Mouse (Mus musculus) heart, adult 2 months (tissue): ENCODE results near the gene Kifc3. TPM values are rescaled to one million over a fixed set of nuclear protein-coding genes. Genes with fewer than 3 reads are reported as not detected.

Experiments
- DNase-seq, 2 experiments: peaks; one replicate each; pipeline ENCODE4 v3.0.0; 2021
- H3K27ac ChIP-seq: fragments of 200-600 bp; 2 replicates; pipeline ENCODE4 v1.8.1; 2022
- H3K27me3 ChIP-seq: fragments of 200-500 bp; 2 replicates; pipeline ENCODE4 v1.6.1; 2012; ENCODE audit warnings: mild to moderate bottlenecking, low read length, inconsistent platforms, mixed read lengths; ENCODE audit not compliant: control insufficient read depth, insufficient read depth
- H3K36me3 ChIP-seq: fragments of 200-500 bp; 2 replicates; pipeline ENCODE4 v1.6.1; 2012; ENCODE audit warnings: low read length, inconsistent platforms; ENCODE audit not compliant: control insufficient read depth, insufficient read depth
- H3K4me1 ChIP-seq: fragments of 200-500 bp; 2 replicates; pipeline ENCODE4 v1.6.1; 2011; ENCODE audit warnings: low read length; ENCODE audit not compliant: control insufficient read depth, insufficient read depth
- H3K4me3 ChIP-seq: fragments of 200-600 bp; 2 replicates; pipeline ENCODE4 v1.8.1; 2022
- H3K79me2 ChIP-seq: fragments of 200-500 bp; replicated peaks from 2 replicates; pipeline ENCODE4 v1.6.1; 2012; ENCODE audit warnings: mild to moderate bottlenecking, inconsistent platforms, low read length, moderate library complexity, mixed read lengths; ENCODE audit not compliant: control insufficient read depth, insufficient read depth
- H3K9ac ChIP-seq: fragments of 200-500 bp; 2 replicates; pipeline ENCODE4 v1.6.1; 2012; ENCODE audit warnings: low read depth, mild to moderate bottlenecking, control low read depth, inconsistent platforms, low read length, mixed read lengths
- CTCF ChIP-seq: fragments of 200-600 bp; IDR thresholded peaks from 2 replicates; pipeline ENCODE4 v1.8.1; 2022; ENCODE audit warnings: antibody characterized with exemption, mild to moderate bottlenecking, moderate library complexity
- EP300 ChIP-seq: fragments of 200-500 bp; IDR thresholded peaks from 2 replicates; pipeline ENCODE4 v1.6.1; 2011; ENCODE audit warnings: low read depth, low read length, control low read depth; ENCODE audit not compliant: insufficient read depth
- POLR2A ChIP-seq: fragments of 200-500 bp; IDR thresholded peaks from 2 replicates; pipeline ENCODE4 v1.6.1; 2011; ENCODE audit warnings: mild to moderate bottlenecking, low read depth, low read length, control low read depth; ENCODE audit not compliant: insufficient read depth
- WGBS: fragments of 180-500 bp; shearing (Covaris S2); methylation state at CpG from one replicate; pipeline ENCODE4 v1.1.7; 2018; 5-methylcytosine and 5-hydroxymethylcytosine counted together
- intact Hi-C: fragments of 180-260 bp; cut with DNase I; formaldehyde crosslinking; loops from one replicate; pipeline ENCODE4 v1.15.1; 2025
- polyA plus RNA-seq: library from polyadenylated mRNA; depleted of rRNA; stranded (reverse); fragments of >200 nt; gene quantifications from 2 replicates; pipeline ENCODE4 v1.2.3, GENCODE M21; 2012
- total RNA-seq, 2 experiments: library from RNA; stranded (reverse); gene quantifications; 2 replicates each; pipeline ENCODE4 v1.2.3; 2021

Kifc3 gene
- total and polyA plus RNA-seq, 3 experiments = 58.7 to 93.4 (median 76.2) TPM

DNA sequence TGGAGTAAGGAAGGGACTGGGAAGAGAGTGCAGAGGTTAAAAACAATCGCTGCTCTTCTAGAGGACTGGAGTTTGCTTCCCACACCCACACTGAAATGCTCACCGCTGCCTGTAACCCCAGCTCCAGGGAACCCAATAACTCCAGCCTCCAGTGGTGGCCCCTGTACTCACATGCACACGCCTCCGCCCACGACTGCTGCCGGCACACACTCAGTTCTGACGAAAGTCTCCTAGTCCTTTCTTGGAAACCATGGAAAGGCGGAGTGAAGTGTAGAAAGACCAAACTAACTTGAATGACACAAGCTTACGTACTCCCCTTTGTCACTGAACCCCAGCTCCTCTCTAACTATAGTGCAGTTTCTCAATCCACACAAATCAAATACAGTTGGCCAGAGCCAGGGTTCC is 2.6 kb downstream of the Kifc3 start:
- Histone ChIP-seq H3K79me2 (no peaks in the 10 kb centered on the region), H3K9ac (no peak overlapping the region), H3K36me3 (no peaks in the 10 kb centered on the region), H3K4me3 (no peak overlapping the region), H3K27ac (no peak overlapping the region), H3K27me3 (no peaks in the 10 kb centered on the region), H3K4me1 (peaks cover 2% of the 10 kb centered on the region; the same call in 1 of the 2 replicates)
- 79% methylated on average over 9 of the region's 9 CpGs for WGBS
- intact Hi-C loops = no loop called here
- no peak for DNase-seq
- no peak for TF ChIP-seq POLR2A
- no peak for TF ChIP-seq CTCF
- TF ChIP-seq EP300 = no peak

DNA sequence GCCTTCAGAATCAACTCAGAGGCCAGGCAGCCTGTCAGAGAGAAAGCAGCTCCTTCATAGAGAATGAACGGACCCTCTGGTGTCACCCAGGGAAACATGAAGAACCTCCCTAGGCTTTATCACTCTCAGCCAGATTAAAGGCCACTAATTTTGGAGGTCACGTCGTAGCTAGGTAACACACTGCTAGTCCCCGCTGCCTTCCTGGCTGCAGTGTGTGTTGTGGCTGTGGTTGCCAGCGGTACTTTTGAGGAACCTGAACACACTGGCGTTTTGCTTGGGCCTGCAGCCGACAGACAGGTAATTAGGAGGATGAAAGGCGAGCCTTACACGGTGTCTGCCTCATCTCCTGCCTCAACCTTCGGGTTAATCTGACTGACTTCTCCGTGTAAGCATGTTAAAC is 6.9 kb downstream of the Kifc3 start:
- H3K9ac ChIP-seq = no peak overlapping the region
- no peaks in the 10 kb centered on the region for H3K79me2 ChIP-seq
- no peak for DNase-seq
- intact Hi-C loops = no loop called here
- H3K4me1 ChIP-seq = no peaks in the 10 kb centered on the region
- H3K36me3 ChIP-seq = no peaks in the 10 kb centered on the region
- WGBS = 58% methylated on average over 11 of the region's 11 CpGs
- H3K27ac ChIP-seq = no peak overlapping the region
- no peaks in the 10 kb centered on the region for H3K27me3 ChIP-seq
- no peak overlapping the region for H3K4me3 ChIP-seq
- TF ChIP-seq CTCF = no peak
- no peak for TF ChIP-seq POLR2A
- TF ChIP-seq EP300 = no peak

DNA sequence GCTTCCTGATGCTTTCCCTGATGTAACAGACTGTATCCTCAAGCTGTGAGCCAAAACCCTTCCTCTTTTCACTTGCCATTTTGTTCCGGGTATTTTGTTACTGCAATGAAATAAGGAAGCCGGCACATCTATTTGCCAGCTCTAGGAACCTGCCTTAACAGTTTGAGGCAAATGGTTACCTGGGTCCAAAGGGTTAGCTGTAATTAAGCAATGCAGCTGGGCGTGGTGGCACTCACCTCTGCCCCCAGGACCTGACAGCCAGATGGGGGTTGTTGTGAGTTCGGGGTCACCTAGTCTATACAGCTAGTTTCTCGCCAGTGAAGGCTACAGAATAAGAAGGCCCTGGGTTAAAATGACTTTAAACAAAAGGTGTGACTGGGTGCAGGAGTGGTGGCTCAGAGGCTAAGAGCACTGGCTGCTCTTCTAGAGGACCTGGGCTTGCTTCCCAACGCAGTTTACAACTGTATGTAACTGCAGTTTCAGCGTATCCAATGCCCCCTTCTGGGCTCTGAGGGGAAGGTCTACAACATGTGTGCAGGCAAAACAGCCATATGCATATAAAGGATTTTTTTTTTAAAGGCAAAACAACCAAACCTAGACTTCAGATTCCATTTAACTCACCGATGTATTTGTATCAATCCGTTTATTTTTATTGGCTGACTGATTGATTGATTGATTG is 11.0 kb downstream of the Kifc3 start:
- DNase-seq = no peak
- Histone ChIP-seq H3K4me3 (no peak overlapping the region), H3K27ac (no peak overlapping the region), H3K4me1 (peaks cover 1% of the 10 kb centered on the region), H3K27me3 (no peaks in the 10 kb centered on the region), H3K36me3 (no peaks in the 10 kb centered on the region), H3K9ac (no peak overlapping the region), H3K79me2 (no peaks in the 10 kb centered on the region)
- WGBS = 95% methylated on average over 9 of the region's 9 CpGs
- no peak for TF ChIP-seq EP300
- no peak for TF ChIP-seq POLR2A
- no peak for TF ChIP-seq CTCF
- intact Hi-C loops = no loop called here

DNA sequence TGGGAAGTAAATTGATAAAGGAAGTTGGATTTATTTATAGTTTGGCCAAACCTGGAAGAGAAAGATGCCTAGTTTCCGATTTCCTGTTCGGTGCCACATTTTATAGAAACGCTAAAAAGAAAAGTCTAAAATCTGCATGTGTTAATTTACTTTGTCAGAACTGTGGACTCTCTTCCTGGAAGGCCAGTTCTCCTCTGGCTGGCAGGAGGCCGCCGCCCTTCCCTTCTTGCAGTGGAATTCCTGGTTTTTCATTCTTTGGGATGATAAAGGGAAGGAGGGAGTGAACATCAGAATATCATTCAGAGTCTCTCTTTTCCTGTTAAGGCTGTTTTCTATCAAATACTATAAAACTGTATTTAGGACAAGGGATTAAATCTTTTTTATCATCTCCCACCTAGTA is 15.0 kb downstream of the Kifc3 start:
- no peak overlapping the region for H3K9ac ChIP-seq
- no peak overlapping the region for H3K4me3 ChIP-seq
- H3K27me3 ChIP-seq = no peaks in the 10 kb centered on the region
- H3K36me3 ChIP-seq = no peaks in the 10 kb centered on the region
- H3K27ac ChIP-seq = no peak overlapping the region
- TF ChIP-seq POLR2A (no peak), CTCF (no peak), EP300 (no peak)
- H3K4me1 ChIP-seq = peaks cover 1% of the 10 kb centered on the region
- 36% methylated on average over 5 of the region's 5 CpGs for WGBS
- intact Hi-C loops = no loop called here
- no peaks in the 10 kb centered on the region for H3K79me2 ChIP-seq
- DNase-seq = no peak

DNA sequence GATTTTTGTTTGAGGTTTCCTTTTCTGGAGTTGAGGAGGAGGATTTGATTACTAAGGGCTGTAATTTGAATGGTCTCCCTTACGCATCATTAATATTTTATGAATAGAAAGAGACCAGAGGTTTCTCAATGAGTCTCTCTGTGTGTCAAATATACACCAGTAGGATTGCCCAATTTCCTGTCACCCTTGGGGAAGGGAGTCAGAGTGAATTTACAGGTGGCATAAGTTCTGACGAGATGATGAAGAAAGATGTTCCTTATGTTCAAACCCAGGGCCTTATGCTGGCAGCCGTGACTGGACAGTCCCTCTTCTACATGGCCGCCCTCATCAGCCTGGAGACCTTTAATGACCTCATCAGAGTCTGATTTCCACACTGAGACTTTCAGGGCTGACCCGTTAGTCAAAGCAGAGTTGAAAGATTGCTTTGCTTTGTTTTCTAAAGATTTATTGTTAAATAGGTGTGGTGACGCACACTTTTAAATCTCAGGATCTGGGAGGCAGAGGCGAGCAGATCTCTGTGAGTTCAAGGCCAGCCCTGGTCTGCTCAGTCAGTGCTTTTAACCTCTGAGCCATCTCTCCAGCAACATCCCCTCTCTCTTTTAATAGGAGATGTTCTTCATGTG is 16.6 kb downstream of the Kifc3 start:
- 80% methylated on average over 7 of the region's 7 CpGs for WGBS
- intact Hi-C loops = no loop called here
- DNase-seq = no peak
- Histone ChIP-seq H3K4me3 (no peak overlapping the region), H3K27ac (no peak overlapping the region), H3K4me1 (peaks cover 1% of the 10 kb centered on the region), H3K9ac (no peak overlapping the region), H3K27me3 (no peaks in the 10 kb centered on the region), H3K36me3 (no peaks in the 10 kb centered on the region), H3K79me2 (no peaks in the 10 kb centered on the region)
- TF ChIP-seq CTCF (no peak), EP300 (no peak), POLR2A (no peak)

DNA sequence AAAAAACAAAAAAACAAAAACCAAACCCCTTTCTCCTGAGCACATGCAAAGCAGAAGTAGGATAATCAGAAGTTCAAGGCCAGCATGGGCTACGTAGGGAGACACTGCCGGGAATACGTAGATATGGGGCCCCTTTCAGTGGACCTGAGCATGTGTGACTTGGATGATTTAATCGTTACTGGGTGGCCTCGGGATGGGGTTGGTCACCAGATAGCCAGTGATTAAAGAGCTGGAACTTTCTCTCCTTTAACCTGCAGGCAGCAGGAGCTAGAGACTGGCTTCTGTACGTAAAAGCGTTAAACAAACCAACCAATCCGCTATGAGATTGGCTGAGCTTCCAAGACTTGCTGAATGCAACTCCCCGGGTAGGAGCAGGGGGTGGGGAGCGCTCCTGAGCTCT is 17.5 kb downstream of the Kifc3 start:
- no peak for TF ChIP-seq CTCF
- TF ChIP-seq EP300 = no peak

More for the DNA sequence above, 17.5 kb downstream of the Kifc3 start:
- Histone ChIP-seq H3K79me2 (no peaks in the 10 kb centered on the region), H3K27me3 (no peaks in the 10 kb centered on the region), H3K36me3 (no peaks in the 10 kb centered on the region), H3K4me1 (peaks cover 1% of the 10 kb centered on the region), H3K27ac (no peak overlapping the region), H3K4me3 (no peak overlapping the region), H3K9ac (no peak overlapping the region)
- intact Hi-C loops = no loop called here
- no peak for DNase-seq
- 80% methylated on average over 10 of the region's 10 CpGs for WGBS
